Mouse (Mus musculus) forebrain, embryonic 11.5 days (tissue): ENCODE results near the gene Hipk2. TPM values are rescaled to one million over a fixed set of nuclear protein-coding genes. Genes with fewer than 3 reads are reported as not detected.

Experiments used
- ATAC-seq: fragments of 200-750 bp; cut with Nextera tagmentation; replicated peaks from 2 replicates; pipeline ENCODE4 v1.8.0; 2017; ENCODE audit warnings: moderate TSS enrichment; ENCODE audit not compliant: low FRiP score
- DNase-seq: peaks from one replicate; pipeline ENCODE4 v3.0.0-alpha.2; 2017; ENCODE audit warnings: low spot score
- H3K27ac ChIP-seq: fragments of 300-500 bp; sonication (generic); 2 replicates; pipeline ENCODE4 v1.5.1; 2014; ENCODE audit warnings: low read depth, low read length
- H3K27me3 ChIP-seq: fragments of 300-500 bp; sonication (generic); 2 replicates; pipeline ENCODE4 v1.6.1; 2014; ENCODE audit warnings: mild to moderate bottlenecking, low read length, mixed read lengths; ENCODE audit not compliant: control insufficient read depth, insufficient read depth
- H3K36me3 ChIP-seq: fragments of 300-500 bp; sonication (generic); 2 replicates; pipeline ENCODE4 v1.6.1; 2014; ENCODE audit warnings: mild to moderate bottlenecking, low read length, moderate library complexity, mixed read lengths; ENCODE audit not compliant: control insufficient read depth, insufficient read depth
- H3K4me1 ChIP-seq: fragments of 300-500 bp; sonication (generic); replicated peaks from 2 replicates; pipeline ENCODE4 v1.6.1; 2014; ENCODE audit warnings: low read length, mixed read lengths; ENCODE audit not compliant: control insufficient read depth, insufficient read depth
- H3K4me2 ChIP-seq: fragments of 300-500 bp; sonication (generic); 2 replicates; pipeline ENCODE4 v1.6.1; 2014; ENCODE audit warnings: low read depth, mild to moderate bottlenecking, low read length, moderate library complexity, mixed read lengths; ENCODE audit not compliant: severe bottlenecking
- H3K4me3 ChIP-seq: fragments of 300-500 bp; sonication (generic); 2 replicates; pipeline ENCODE4 v1.5.1; 2014; ENCODE audit warnings: low read depth, low read length
- H3K9ac ChIP-seq: fragments of 300-500 bp; sonication (generic); 2 replicates; pipeline ENCODE4 v1.6.1; 2014; ENCODE audit warnings: low read length
- H3K9me3 ChIP-seq: fragments of 300-500 bp; sonication (generic); 2 replicates; pipeline ENCODE4 v1.6.1; 2016; ENCODE audit warnings: low read length, mixed read lengths; ENCODE audit not compliant: control insufficient read depth
- whole genome bisulfite sequencing: fragments of 180-500 bp; shearing (Covaris S2); extraction: QIAGEN DNeasy Blood & Tissue Kit; methylation state at CpG from one replicate; pipeline ENCODE4 v1.1.7; 2014; 5-methylcytosine and 5-hydroxymethylcytosine counted together
- polyA plus RNA-seq: library from polyadenylated mRNA; unstranded; fragments of >200 nt; fragmentation: Nextera tagmentation; extraction: Ambion mirVana; gene quantifications from 2 replicates; pipeline ENCODE4 v1.2.1, GENCODE M21; 2014

The Hipk2 gene
- polyA plus RNA-seq, 1 experiment from 2014 or later: 31.0 TPM

GRCm38 (mm10) chr6:38732681-38733080 lies 143.3 kb downstream of the Hipk2 start:
- H3K27ac ChIP-seq: no peak overlapping the region
- WGBS: 81% methylated on average over 3 of the region's 3 CpGs
- H3K4me3 ChIP-seq: no peak overlapping the region
- no peak overlapping the region for H3K4me2 ChIP-seq
- no peaks in the 10 kb centered on the region for H3K27me3 ChIP-seq
- H3K9ac ChIP-seq: no peak overlapping the region
- H3K36me3 ChIP-seq: peaks cover 9% of the 10 kb centered on the region; the same call in 1 of the 2 replicates
- DNase-seq (no peak), ATAC-seq (no peak)
- no peaks in the 10 kb centered on the region for H3K9me3 ChIP-seq
- H3K4me1 ChIP-seq: 0 out of 2 replicates have a peak, but pooled peaks cover 2% of the 10 kb centered on the region

GRCm38 (mm10) chr6:38730169-38731146 lies 145.5 kb downstream of the Hipk2 start:
- Histone ChIP-seq H3K27me3 (no peaks in the 10 kb centered on the region), H3K27ac (peak overlapping the region; percentile 26; the same call in 1 of the 2 replicates), H3K36me3 (peaks cover 9% of the 10 kb centered on the region; the same call in 1 of the 2 replicates), H3K9ac (no peak overlapping the region), H3K4me2 (no peak overlapping the region), H3K4me3 (no peak overlapping the region), H3K4me1 (0 out of 2 replicates have a peak, but pooled peaks cover 2% of the 10 kb centered on the region), H3K9me3 (no peaks in the 10 kb centered on the region)
- WGBS: 82% methylated on average over 15 of the region's 15 CpGs
- ATAC-seq: no peak
- DNase-seq: no peak

DNA sequence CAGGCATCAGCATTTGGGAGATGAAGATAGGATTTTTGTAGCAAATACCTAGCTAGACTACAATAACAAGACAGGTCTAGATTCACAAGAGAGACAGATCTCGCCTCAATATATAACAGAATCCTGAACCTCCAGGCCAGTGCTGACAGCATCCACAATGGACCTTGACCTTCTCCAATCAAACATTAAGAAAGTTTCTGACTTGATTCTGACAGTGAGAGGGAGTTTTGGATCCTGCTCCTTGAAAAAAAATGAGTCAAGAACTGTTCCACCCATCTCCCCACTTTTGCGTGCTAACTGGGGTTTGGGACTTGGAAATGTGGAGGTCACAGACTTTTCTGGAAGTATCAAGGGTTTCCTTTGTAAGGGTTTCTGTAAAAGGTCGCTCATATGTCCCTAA lies 150.4 kb downstream of the Hipk2 start:
- no peaks in the 10 kb centered on the region for H3K4me1 ChIP-seq

DNA sequence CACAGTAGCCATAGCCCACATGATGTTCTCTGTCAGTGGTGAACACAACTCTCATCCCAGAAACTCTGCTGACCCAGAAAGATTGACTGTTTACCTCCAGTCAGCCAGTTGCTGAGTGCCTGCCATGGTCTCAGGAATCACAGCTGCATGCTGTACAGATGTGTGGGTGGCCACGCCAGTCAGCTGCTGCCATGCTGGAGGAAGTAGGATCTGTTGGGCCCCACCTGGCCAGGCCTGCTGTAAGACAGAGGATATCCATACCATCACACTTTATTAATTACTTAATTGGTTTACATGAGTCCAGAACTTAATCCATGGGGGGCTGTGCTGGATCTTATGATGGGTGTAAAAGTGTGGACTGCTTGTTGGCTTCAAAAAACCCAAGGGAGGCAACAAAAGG lies 154.6 kb downstream of the Hipk2 start:
- Histone ChIP-seq H3K9me3 (no peaks in the 10 kb centered on the region), H3K4me2 (no peak overlapping the region), H3K4me1 (no peaks in the 10 kb centered on the region), H3K36me3 (peaks cover 19% of the 10 kb centered on the region), H3K4me3 (no peak overlapping the region), H3K27me3 (no peaks in the 10 kb centered on the region), H3K9ac (no peak overlapping the region), H3K27ac (no peak overlapping the region)
- 90% methylated on average over 1 of the region's 1 CpGs for WGBS
- DNase-seq (no peak), ATAC-seq (no peak)

More for the DNA sequence above, 150.4 kb downstream of the Hipk2 start:
- Histone ChIP-seq H3K4me3 (no peak overlapping the region), H3K36me3 (peaks cover 5% of the 10 kb centered on the region; the same call in 1 of the 2 replicates), H3K27ac (no peak overlapping the region), H3K4me2 (no peak overlapping the region), H3K9ac (no peak overlapping the region), H3K9me3 (no peaks in the 10 kb centered on the region), H3K27me3 (no peaks in the 10 kb centered on the region)
- no peak for DNase-seq
- WGBS: 94% methylated on average over 3 of the region's 3 CpGs
- no peak for ATAC-seq

DNA sequence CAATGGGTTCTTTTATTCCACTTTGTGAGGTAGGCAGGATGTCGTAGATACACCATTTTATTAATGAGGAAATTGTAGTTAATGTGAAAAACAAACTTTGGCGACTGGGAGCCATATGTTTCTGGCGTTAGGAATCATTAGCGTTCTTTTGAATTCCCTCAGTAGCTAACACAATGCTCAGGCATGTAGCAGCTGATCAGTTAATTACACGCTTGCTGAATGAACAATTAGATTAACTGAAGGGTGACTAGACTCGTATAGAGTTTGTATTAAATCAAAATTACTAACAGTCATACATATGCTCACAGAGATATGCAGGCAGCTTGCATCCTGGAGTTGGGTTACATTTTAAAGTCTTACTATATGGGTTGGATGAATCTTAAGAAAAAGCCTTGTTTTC lies 156.7 kb downstream of the Hipk2 start:
- Histone ChIP-seq H3K4me2 (no peak overlapping the region), H3K4me1 (no peaks in the 10 kb centered on the region), H3K9ac (no peak overlapping the region), H3K27ac (no peak overlapping the region), H3K9me3 (no peaks in the 10 kb centered on the region), H3K36me3 (peaks cover 26% of the 10 kb centered on the region), H3K4me3 (no peak overlapping the region), H3K27me3 (no peaks in the 10 kb centered on the region)
- 60% methylated on average over 6 of the region's 6 CpGs for WGBS
- no peak for DNase-seq
- no peak for ATAC-seq

DNA sequence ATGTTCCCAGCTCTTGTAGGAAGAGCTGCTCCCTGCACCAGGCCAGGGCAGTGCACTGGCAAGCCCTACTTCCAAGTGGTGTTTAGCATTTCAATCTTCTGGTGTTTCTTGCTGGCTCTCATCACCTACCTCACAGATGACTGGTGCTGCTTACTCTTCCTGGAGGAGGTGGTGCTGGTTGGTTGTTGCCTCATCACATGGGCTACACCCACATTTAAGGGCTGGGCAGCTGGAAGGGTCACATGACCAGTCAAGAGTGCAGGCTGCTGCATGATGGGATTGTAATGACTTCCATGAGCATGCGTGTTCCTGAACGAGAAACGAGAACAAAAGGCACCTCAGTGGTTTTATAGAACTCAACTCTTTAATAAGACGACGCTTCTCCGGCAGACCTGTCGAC lies 157.3 kb downstream of the Hipk2 start:
- Histone ChIP-seq H3K27ac (no peak overlapping the region), H3K9me3 (no peaks in the 10 kb centered on the region), H3K27me3 (no peaks in the 10 kb centered on the region), H3K9ac (no peak overlapping the region), H3K4me3 (no peak overlapping the region), H3K4me1 (no peaks in the 10 kb centered on the region), H3K36me3 (peaks cover 26% of the 10 kb centered on the region), H3K4me2 (no peak overlapping the region)
- DNase-seq (no peak), ATAC-seq (no peak)
- 93% methylated on average over 7 of the region's 7 CpGs for WGBS

DNA sequence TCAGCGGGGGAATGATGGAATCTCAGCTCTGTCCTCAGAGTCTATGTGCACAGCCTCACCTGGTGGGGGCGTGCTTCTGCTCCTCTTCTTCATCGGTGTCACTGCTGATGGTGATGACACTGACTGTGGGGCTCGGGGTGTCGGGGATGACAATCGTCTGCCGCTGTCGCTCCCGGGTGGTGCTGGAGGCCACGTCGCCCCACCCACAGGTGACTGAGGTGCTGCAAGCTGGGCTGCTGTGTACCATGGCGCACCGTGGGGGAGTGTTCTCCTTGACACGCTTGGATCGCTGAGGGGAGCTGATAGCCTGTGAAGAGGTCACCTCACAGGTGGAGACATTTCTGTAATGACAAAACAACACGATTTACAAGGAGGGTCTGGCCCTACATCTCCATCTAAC lies 160.1 kb downstream of the Hipk2 start:
- WGBS: 94% methylated on average over 16 of the region's 16 CpGs
- H3K4me2 ChIP-seq: no peak overlapping the region

GRCm38 (mm10) chr6:38713957-38714898 lies 161.7 kb downstream of the Hipk2 start:
- Histone ChIP-seq H3K27ac (no peak overlapping the region), H3K27me3 (no peaks in the 10 kb centered on the region), H3K36me3 (peaks cover 28% of the 10 kb centered on the region; the same call in 1 of the 2 replicates), H3K9ac (no peak overlapping the region), H3K9me3 (no peaks in the 10 kb centered on the region), H3K4me1 (no peaks in the 10 kb centered on the region), H3K4me3 (no peak overlapping the region), H3K4me2 (no peak overlapping the region)
- DNase-seq: no peak
- WGBS: 93% methylated on average over 19 of the region's 19 CpGs
- no peak for ATAC-seq

More for the DNA sequence above, 160.1 kb downstream of the Hipk2 start:
- no peaks in the 10 kb centered on the region for H3K4me1 ChIP-seq
- H3K27me3 ChIP-seq: no peaks in the 10 kb centered on the region
- DNase-seq (no peak), ATAC-seq (no peak)
- no peaks in the 10 kb centered on the region for H3K9me3 ChIP-seq
- H3K4me3 ChIP-seq: no peak overlapping the region
- H3K9ac ChIP-seq: no peak overlapping the region
- H3K36me3 ChIP-seq: peaks cover 34% of the 10 kb centered on the region
- no peak overlapping the region for H3K27ac ChIP-seq
